Mouse (Mus musculus) thymus, adult 2 months (tissue): ENCODE data around the gene Serpina3b.

ENCODE experiments used
- CTCF ChIP-seq: fragments of 200-500 bp; IDR thresholded peaks from 2 replicates; pipeline ENCODE4 v1.5.1; 2012; ENCODE audit warnings: mild to moderate bottlenecking, control low read depth, low read length, moderate library complexity, borderline replicate concordance; ENCODE audit not compliant: control insufficient read depth, poor library complexity, insufficient read depth; ENCODE audit errors: extremely low read depth
- POLR2A ChIP-seq: fragments of 200-500 bp; IDR thresholded peaks from 2 replicates; pipeline ENCODE4 v1.6.1; 2012; ENCODE audit warnings: mild to moderate bottlenecking, low read length, control low read depth, moderate library complexity; ENCODE audit not compliant: control insufficient read depth, poor library complexity, insufficient read depth; ENCODE audit errors: extremely low read depth

DNA sequence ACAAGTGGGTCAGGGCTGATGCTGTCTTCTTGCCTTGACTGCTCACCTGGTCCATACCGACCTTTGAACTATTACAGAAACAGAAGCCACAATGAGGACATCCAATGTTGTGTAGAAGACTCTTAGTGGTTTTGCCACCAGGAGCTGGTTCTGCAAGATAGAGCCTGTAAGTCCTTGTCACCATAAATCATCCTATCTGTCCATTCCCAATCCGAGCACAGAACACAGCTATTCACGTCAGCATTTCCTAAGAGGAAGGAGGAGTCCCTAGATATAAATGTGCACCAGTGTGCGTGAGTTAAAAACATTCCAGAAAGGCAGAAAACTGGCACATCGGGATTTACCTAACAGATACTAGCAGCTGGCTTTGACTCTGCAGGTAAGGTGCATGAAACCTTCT, at the start of gene Serpina3b:
- TF ChIP-seq CTCF, result no peak
- TF ChIP-seq POLR2A, result no peak
